Mouse (Mus musculus) MEL-GATA-1-ER (cell line): ENCODE results near the gene Ankrd40.

Source experiments
- DNase-seq: peaks from one replicate; pipeline ENCODE4 v3.0.0-alpha.2; 2012; ENCODE audit warnings: low read depth; ENCODE audit errors: extremely low read depth

The Ankrd40 gene

DNA sequence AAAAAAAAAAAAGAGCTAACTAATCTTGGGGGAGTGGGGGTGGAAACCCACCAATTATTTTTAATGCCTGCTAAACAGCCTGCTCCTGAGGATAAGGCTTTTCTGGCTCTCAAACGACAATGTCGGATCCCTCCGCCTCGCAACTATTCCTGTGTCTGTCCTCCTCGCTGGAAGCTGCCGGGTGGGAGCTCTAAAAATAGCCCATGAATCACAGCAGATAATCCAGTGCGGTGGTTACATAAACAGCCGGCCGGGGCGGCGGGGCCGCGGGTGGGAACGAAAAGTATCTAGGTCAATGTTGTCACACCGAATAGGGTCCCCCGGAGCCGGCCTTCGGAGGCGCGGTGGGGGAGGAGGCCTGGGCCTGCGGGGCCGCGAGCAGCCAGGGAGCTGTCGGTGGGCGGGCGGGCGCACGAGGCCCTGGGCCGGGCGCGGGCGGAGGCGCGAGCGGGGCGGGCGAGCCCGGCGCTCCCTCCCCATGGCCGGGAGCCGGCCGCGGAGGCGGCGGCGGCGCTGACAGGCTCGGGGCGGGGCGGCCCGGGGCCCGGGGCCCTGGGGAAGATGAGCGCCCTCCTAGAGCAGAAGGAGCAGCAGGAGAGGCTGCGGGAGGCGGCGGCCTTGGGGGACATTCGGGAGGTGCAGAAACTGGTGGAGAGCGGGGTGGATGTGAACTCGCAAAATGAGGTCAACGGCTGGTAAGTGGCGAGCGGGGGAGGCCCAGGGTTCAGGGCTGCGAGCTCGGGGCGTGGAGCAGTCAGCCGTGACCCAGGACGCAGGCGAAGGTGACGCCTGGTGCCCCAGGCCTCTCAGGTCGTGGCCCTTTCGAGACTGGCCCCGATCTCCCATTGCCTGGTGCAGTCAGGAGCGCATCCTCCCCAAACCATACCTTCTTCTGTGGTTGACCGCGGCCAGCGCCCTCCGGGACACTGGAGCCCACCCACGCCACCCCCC, at the start of gene Ankrd40:
Ankrd40 (plus strand) TSS at position 309 of the 951 bp plus-strand sequence.
- DNase-seq, result peak; percentile 69

GRCm38 (mm10) chr11:94281199-94282181, 46.3 kb upstream of the Ankrd40 start, which contains the start of gene Gm21885:
Gm21885 (plus strand) TSS chr11:94281873.
- DNase-seq, result no peak

- DNase-seq, result no peak
These were observed 45.5 kb upstream of the Ankrd40 start for GRCm38 (mm10) chr11:94282291-94282690.

GRCm38 (mm10) chr11:94283536-94284099, 44.2 kb upstream of the Ankrd40 start:
- DNase-seq, result no peak

- DNase-seq, result no peak
These were observed 41.8 kb upstream of the Ankrd40 start for GRCm38 (mm10) chr11:94285886-94286574.

GRCm38 (mm10) chr11:94287105-94287504, 40.7 kb upstream of the Ankrd40 start:
- DNase-seq, result no peak

DNA sequence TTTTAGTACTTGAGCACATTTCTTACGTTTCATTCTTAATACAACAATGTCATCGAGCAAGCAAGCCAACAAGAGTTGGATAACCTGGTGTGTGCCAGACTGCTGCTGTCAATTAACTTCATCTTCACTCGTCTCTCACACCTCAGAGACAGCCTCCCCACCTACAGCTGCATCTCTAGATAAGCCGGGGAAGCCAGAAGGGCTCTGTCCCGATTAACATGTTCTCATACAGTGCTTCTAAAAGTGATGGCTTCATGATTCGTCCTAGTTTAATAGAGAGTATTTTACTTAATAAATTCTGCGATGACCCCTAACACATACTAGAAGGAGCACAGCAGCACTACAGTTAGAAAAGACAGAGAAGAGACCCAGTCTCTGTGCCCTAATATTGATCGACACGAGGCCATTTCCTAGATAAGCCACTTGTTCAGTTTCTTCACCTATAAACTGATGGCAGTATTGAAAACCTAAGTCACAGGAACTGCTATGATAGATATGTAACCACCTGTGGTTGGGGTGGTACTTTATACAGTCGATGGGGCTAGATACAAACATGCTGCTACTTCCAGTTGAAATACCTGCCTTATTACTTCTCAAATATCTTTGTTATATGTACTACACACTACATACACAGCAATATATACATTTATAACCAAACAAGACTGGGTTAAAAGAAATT, 37.6 kb upstream of the Ankrd40 start:
- DNase-seq, result no peak

DNA sequence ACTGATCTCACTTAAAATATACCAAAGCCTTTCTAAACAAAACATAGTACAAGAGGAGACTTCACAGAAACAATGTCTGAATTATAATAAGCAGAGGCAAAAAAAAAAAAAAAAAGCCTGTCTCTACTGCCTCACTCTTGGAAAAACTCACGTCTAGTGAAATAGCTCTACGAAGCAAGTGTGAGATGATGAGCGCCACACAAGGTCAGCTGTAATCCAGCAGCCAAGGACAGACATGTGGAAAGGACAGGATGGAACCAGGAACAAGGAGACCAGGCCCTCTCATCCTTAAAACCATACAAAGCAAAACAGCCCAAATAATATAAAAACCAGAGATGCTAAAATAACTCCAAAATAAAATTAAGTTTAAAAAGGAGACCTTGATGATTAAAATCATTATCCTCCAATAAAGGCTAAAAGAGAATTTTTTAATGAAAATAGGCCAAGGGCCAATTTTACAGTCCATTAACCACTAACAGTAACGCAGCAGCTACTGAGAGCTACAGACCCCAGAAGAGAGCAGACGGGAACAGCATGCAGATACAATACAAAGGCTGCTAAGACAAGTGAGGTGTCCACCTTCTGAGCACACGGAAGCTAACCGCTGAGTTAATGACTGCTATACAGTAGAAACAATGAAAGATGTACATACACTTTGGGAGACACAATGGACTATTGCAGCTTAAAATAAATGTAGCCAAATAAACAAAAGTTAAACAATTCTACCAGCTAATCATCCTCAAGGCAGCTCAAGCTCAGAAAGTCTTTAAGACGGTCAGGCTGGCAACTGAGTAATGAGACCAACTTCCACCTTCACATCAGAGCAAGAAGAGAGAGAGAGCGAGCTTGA, 32.6 kb upstream of the Ankrd40 start:
- no peak for DNase-seq

DNA sequence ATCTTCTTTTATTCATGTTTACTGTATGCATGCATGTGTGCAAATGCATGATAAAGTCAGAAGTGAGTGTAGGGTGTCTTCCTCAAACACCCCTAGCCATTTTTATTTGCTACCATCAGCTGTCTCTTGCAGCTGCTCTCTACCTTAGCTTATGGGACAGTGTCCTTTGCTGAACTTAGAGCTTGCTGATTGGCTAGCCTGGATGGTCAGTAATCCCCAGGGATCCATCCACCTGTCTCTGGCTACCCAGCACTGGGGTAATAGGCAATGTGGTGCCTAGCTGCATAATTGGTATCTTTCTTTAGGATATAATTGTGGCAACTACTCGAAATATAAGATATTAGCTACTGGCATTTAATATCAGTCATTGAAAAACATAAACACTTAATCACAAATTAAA, 15.1 kb upstream of the Ankrd40 start:
- DNase-seq, result no peak

GRCm38 (mm10) chr11:94314098-94314652, 13.6 kb upstream of the Ankrd40 start:
- DNase-seq, result no peak

GRCm38 (mm10) chr11:94315308-94315707, 12.5 kb upstream of the Ankrd40 start:
- no peak for DNase-seq

- no peak for DNase-seq
These were observed 11.3 kb upstream of the Ankrd40 start for GRCm38 (mm10) chr11:94316528-94316927.

DNA sequence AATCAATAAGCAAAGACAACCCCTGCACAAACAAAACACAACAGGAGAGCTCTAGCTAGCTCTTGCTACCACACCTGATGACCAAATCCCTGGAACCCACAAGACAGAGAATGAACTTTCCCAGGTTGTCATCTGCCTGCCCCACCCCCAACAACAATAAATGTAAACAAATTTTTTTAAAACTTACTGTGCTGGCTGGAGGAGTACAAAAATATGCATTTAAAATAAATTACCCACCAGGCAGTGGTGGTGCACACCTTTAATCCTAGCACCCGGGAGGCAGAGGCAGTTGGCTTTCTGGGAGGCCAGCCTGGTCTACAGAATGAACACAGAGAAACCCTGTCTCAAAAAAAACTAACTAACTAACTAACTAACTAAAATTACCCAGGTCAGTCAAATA, 10.8 kb upstream of the Ankrd40 start:
- no peak for DNase-seq

DNA sequence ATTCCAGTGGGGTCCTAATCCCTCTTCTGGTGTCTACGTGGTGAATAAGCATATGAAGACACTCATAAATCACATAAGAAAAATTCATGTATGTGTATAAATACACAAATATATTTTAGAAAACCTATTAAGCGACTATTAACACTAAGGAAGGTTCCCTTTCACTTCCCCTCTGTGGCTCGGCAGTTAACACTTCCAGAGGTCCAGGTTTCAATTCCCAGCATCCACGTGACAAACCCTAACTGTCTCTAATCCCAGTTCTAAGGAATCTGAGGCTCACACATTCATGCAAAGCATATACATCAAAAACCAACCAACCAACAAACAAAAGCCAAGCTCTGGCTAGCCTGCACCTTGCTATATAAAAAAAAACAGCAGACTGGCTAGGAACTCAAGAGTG, 10.3 kb upstream of the Ankrd40 start:
- DNase-seq, result no peak

- DNase-seq, result no peak
These were observed 9.7 kb upstream of the Ankrd40 start for GRCm38 (mm10) chr11:94318056-94318455.

- no peak for DNase-seq
These were observed 6.6 kb upstream of the Ankrd40 start for GRCm38 (mm10) chr11:94320969-94321930.

GRCm38 (mm10) chr11:94321931-94322400, 5.8 kb upstream of the Ankrd40 start, which contains the start of gene Luc7l3:
Luc7l3 (minus strand) TSS chr11:94321988.
- peak; percentile 59 for DNase-seq

- DNase-seq, result no peak
These were observed 5.2 kb upstream of the Ankrd40 start for GRCm38 (mm10) chr11:94322636-94323035.
